Mouse (Mus musculus): ENCODE results near the gene Eef2. TPM values are rescaled to one million over a fixed set of nuclear protein-coding genes. Genes with fewer than 3 reads are reported as not detected.

The Eef2 gene
- polyA plus RNA-seq, 1 experiment, result 3,891 TPM

DNA sequence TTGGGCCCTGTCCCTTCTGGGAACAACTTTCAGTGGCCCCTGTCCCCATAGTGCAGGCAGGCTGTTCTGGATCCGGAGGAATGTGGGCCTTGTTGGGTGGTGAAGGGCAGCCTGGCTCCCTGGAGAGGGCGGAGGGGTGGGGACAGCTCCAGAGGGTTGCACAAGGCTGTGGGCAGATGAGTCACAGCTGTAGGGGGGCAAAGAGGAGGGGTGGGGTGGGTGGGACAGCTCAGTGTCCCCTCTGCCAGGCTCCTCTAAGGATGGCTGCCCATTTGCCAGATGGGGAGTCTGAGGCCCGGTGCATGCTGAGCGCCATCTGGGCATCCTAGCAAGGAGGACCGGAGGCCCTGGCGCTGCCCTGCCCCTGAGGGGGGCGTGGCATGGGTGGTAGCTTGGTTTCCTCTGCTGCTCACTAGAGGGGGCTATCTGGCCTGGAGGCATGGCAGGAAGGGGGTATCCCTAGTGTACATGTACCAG is 33.2 kb upstream of the Eef2 start:
- TF ChIP-seq MYOG (IDR thresholded peaks at IDR 0.05; ENCODE audit: control insufficient read depth in 1 of 3, insufficient read depth in 1 of 3, insufficient read length in 2 of 3, low read depth in 2 of 3), result peak in 1 of 3 experiments; percentile 60
- TF ChIP-seq USF1 (IDR thresholded peaks at IDR 0.05; ENCODE audit: low read depth), result no peak
- TF ChIP-seq CEBPB (IDR thresholded peaks at IDR 0.05; ENCODE audit: insufficient read depth, poor library complexity, severe bottlenecking), result peak; percentile 93
- no peak for TF ChIP-seq POLR2A (IDR thresholded peaks at IDR 0.05; ENCODE audit: insufficient read length, low read depth)
- no peak for TF ChIP-seq TCF12 (IDR thresholded peaks at IDR 0.05; ENCODE audit: insufficient read depth, poor library complexity, severe bottlenecking)
- TF ChIP-seq E2F4 (IDR thresholded peaks at IDR 0.05; ENCODE audit: insufficient read depth), result no peak
- TF ChIP-seq MAX (IDR thresholded peaks at IDR 0.05; ENCODE audit: low read depth), result no peak
- peak in 1 of 3 experiments; percentile 51 for TF ChIP-seq MYOD1 (IDR thresholded peaks at IDR 0.05; ENCODE audit: control insufficient read depth in 1 of 3, insufficient read length in 2 of 3, low read depth in 2 of 3)
- TF ChIP-seq REST (IDR thresholded peaks at IDR 0.05; ENCODE audit: insufficient read depth, insufficient read length), result no peak
- no peak for TF ChIP-seq POLR2AphosphoS2 (IDR thresholded peaks at IDR 0.05; ENCODE audit: insufficient read length, low read depth)
- TF ChIP-seq SRF (IDR thresholded peaks at IDR 0.05; ENCODE audit: control insufficient read depth, insufficient read length, low read depth), result no peak
- no peak for TF ChIP-seq TCF3 (IDR thresholded peaks at IDR 0.05; ENCODE audit: insufficient read length, low read depth)
- no peak overlapping the region for H3ac ChIP-seq (ENCODE audit: control insufficient read depth, insufficient read length)
- peaks cover 9% of the 10 kb centered on the region for H3K36me3 ChIP-seq (ENCODE audit: control insufficient read depth, insufficient read depth)

DNA sequence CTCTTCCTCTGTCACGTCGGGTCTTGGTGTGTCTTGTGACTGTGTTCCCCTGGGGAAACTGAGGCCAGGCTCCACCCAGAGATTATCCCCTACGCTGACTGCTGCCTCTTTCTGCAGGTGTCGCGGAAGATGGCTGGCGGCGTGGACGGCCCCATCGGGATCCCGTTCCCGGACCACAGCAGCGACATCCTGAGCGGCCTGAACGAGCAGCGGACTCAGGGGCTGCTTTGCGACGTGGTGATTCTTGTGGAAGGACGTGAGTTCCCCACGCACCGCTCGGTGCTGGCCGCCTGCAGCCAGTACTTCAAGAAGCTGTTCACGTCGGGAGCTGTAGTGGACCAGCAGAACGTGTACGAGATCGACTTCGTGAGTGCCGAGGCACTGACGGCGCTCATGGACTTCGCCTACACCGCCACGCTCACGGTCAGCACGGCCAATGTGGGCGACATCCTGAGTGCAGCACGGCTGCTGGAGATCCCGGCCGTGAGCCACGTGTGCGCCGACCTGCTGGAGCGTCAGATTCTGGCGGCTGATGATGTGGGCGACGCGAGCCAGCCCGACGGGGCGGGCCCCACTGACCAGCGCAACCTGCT is 32.5 kb upstream of the Eef2 start:
- peaks cover 9% of the 10 kb centered on the region for H3K36me3 ChIP-seq (ENCODE audit: control insufficient read depth, insufficient read depth)
- TF ChIP-seq TCF12 (IDR thresholded peaks at IDR 0.05; ENCODE audit: insufficient read depth, poor library complexity, severe bottlenecking) (no peak), TCF3 (IDR thresholded peaks at IDR 0.05; ENCODE audit: insufficient read length, low read depth) (no peak), REST (IDR thresholded peaks at IDR 0.05; ENCODE audit: insufficient read depth, insufficient read length) (no peak), POLR2A (IDR thresholded peaks at IDR 0.05; ENCODE audit: insufficient read length, low read depth) (no peak), E2F4 (IDR thresholded peaks at IDR 0.05; ENCODE audit: insufficient read depth) (no peak), SRF (IDR thresholded peaks at IDR 0.05; ENCODE audit: control insufficient read depth, insufficient read length, low read depth) (no peak), USF1 (IDR thresholded peaks at IDR 0.05; ENCODE audit: low read depth) (no peak), POLR2AphosphoS2 (IDR thresholded peaks at IDR 0.05; ENCODE audit: insufficient read length, low read depth) (peak; percentile 55), MYOG (IDR thresholded peaks at IDR 0.05; ENCODE audit: control insufficient read depth in 1 of 3, insufficient read depth in 1 of 3, insufficient read length in 2 of 3, low read depth in 2 of 3) (no peak)
- no peaks in the 10 kb centered on the region for H3K27me3 ChIP-seq (ENCODE audit: control insufficient read depth, insufficient read depth, insufficient read length)
- H3K4me2 ChIP-seq (ENCODE audit: low read depth), result no peak overlapping the region
- H3K4me3 ChIP-seq, result no peak overlapping the region
- no peak overlapping the region for H3ac ChIP-seq (ENCODE audit: control insufficient read depth, insufficient read length)
- peaks cover 82% of the 10 kb centered on the region for H3K79me2 ChIP-seq (ENCODE audit: control insufficient read depth, insufficient read depth)

More for the DNA sequence above, 33.2 kb upstream of the Eef2 start:
- H3K4me3 ChIP-seq, result no peak overlapping the region
- H3K27me3 ChIP-seq (ENCODE audit: control insufficient read depth, insufficient read depth, insufficient read length), result no peaks in the 10 kb centered on the region
- H3K79me2 ChIP-seq (ENCODE audit: control insufficient read depth, insufficient read depth), result peaks cover 90% of the 10 kb centered on the region
- H3K4me2 ChIP-seq (ENCODE audit: low read depth), result peak overlapping the region; percentile 89

DNA sequence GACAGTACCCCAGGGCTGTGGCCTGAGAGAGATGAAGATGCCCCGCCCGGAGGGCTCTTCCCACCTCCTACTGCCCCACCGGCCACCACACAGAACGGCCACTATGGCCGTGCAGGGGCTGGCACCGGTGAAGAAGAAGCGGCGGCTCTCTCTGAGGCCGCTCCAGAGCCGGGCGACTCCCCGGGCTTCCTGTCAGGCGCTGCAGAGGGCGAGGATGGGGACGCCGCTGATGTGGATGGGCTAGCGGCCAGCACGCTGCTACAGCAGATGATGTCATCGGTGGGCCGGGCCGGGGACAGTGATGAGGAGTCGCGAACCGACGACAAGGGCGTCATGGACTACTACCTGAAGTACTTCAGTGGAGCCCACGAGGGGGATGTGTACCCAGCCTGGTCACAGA is 31.8 kb upstream of the Eef2 start:
- Histone ChIP-seq H3K4me3 (no peak overlapping the region), H3K36me3 (ENCODE audit: control insufficient read depth, insufficient read depth) (peaks cover 13% of the 10 kb centered on the region), H3K4me2 (ENCODE audit: low read depth) (no peak overlapping the region), H3K79me2 (ENCODE audit: control insufficient read depth, insufficient read depth) (peaks cover 78% of the 10 kb centered on the region), H3ac (ENCODE audit: control insufficient read depth, insufficient read length) (no peak overlapping the region), H3K27me3 (ENCODE audit: control insufficient read depth, insufficient read depth, insufficient read length) (no peaks in the 10 kb centered on the region)
- TF ChIP-seq CEBPB (IDR thresholded peaks at IDR 0.05; ENCODE audit: insufficient read depth, poor library complexity, severe bottlenecking) (no peak), MAX (IDR thresholded peaks at IDR 0.05; ENCODE audit: low read depth) (no peak), MYOD1 (IDR thresholded peaks at IDR 0.05; ENCODE audit: control insufficient read depth in 1 of 3, insufficient read length in 2 of 3, low read depth in 2 of 3) (no peak), SRF (IDR thresholded peaks at IDR 0.05; ENCODE audit: control insufficient read depth, insufficient read length, low read depth) (no peak), USF1 (IDR thresholded peaks at IDR 0.05; ENCODE audit: low read depth) (no peak), MYOG (IDR thresholded peaks at IDR 0.05; ENCODE audit: control insufficient read depth in 1 of 3, insufficient read depth in 1 of 3, insufficient read length in 2 of 3, low read depth in 2 of 3) (no peak), TCF12 (IDR thresholded peaks at IDR 0.05; ENCODE audit: insufficient read depth, poor library complexity, severe bottlenecking) (no peak), POLR2AphosphoS2 (IDR thresholded peaks at IDR 0.05; ENCODE audit: insufficient read length, low read depth) (no peak), TCF3 (IDR thresholded peaks at IDR 0.05; ENCODE audit: insufficient read length, low read depth) (no peak), E2F4 (IDR thresholded peaks at IDR 0.05; ENCODE audit: insufficient read depth) (no peak), REST (IDR thresholded peaks at IDR 0.05; ENCODE audit: insufficient read depth, insufficient read length) (no peak), POLR2A (IDR thresholded peaks at IDR 0.05; ENCODE audit: insufficient read length, low read depth) (no peak)

DNA sequence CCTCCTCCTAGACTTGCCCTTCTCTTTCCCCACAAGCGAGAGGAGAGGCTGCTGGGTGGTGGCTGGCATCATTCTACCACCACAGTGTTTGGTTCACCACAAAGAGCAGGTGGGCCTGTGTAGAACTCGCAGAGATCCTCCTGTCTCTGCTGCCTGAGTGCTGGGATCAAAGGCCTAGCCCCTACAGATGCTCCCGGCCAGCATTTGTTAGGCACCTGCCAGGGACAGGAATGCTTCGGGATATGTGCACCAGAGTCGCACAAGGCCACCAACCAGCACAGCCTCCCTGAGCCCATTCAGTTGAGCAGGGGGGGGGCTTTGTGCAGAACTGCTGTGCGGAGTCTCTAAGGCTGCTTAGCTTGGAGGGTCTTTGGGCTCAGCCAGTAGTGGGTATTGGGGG is 31.1 kb upstream of the Eef2 start:
- peak overlapping the region; percentile 24 for H3K4me2 ChIP-seq (ENCODE audit: low read depth)
- H3K36me3 ChIP-seq (ENCODE audit: control insufficient read depth, insufficient read depth), result peaks cover 13% of the 10 kb centered on the region
- H3K4me3 ChIP-seq, result no peak overlapping the region
- H3K79me2 ChIP-seq (ENCODE audit: control insufficient read depth, insufficient read depth), result peaks cover 72% of the 10 kb centered on the region
- H3K27me3 ChIP-seq (ENCODE audit: control insufficient read depth, insufficient read depth, insufficient read length), result no peaks in the 10 kb centered on the region
- no peak overlapping the region for H3ac ChIP-seq (ENCODE audit: control insufficient read depth, insufficient read length)
- TF ChIP-seq MYOG (IDR thresholded peaks at IDR 0.05; ENCODE audit: control insufficient read depth in 1 of 3, insufficient read depth in 1 of 3, insufficient read length in 2 of 3, low read depth in 2 of 3) (peak in 2 of 3 experiments; percentile 13 to 80), TCF3 (IDR thresholded peaks at IDR 0.05; ENCODE audit: insufficient read length, low read depth) (no peak), REST (IDR thresholded peaks at IDR 0.05; ENCODE audit: insufficient read depth, insufficient read length) (no peak), MYOD1 (IDR thresholded peaks at IDR 0.05; ENCODE audit: control insufficient read depth in 1 of 3, insufficient read length in 2 of 3, low read depth in 2 of 3) (peak in 2 of 3 experiments; percentile 39 to 62)
